Mouse (Mus musculus) heart, postnatal 25 days (tissue): ENCODE data around the gene Mgarp. TPM values are rescaled to one million over a fixed set of nuclear protein-coding genes. Genes with fewer than 3 reads are reported as not detected.
"Not testable (repeated sequence)": the region's sequence is repeated elsewhere in the genome, so short reads cannot be mapped to it uniquely, and the experiment has no call there.

ENCODE experiments used
- DNase-seq: peaks from one replicate; pipeline ENCODE4 v3.0.0; 2022; ENCODE audit warnings: low spot score
- intact Hi-C: fragments of 180-260 bp; cut with DNase I; formaldehyde crosslinking; loops from one replicate; pipeline ENCODE4 v1.15.1; 2025
- total RNA-seq, 2 experiments: library from RNA; stranded (reverse); gene quantifications; 2 replicates each; pipeline ENCODE4 v1.2.3; 2021

Mgarp gene
- total RNA-seq: under 1 TPM; 0.23 to 0.31 TPM

- intact Hi-C loops: loop anchor here (2.0 kb wide), 1 partner anchor 20 kb away; no protein-coding TSS in a partner anchor
- peak; percentile 36 for DNase-seq
Observed at GRCm38 (mm10) chr3:51396219-51397068, at the start of gene Mgarp. TSS of gene Mgarp (minus strand) at chr3:51396738.

DNA sequence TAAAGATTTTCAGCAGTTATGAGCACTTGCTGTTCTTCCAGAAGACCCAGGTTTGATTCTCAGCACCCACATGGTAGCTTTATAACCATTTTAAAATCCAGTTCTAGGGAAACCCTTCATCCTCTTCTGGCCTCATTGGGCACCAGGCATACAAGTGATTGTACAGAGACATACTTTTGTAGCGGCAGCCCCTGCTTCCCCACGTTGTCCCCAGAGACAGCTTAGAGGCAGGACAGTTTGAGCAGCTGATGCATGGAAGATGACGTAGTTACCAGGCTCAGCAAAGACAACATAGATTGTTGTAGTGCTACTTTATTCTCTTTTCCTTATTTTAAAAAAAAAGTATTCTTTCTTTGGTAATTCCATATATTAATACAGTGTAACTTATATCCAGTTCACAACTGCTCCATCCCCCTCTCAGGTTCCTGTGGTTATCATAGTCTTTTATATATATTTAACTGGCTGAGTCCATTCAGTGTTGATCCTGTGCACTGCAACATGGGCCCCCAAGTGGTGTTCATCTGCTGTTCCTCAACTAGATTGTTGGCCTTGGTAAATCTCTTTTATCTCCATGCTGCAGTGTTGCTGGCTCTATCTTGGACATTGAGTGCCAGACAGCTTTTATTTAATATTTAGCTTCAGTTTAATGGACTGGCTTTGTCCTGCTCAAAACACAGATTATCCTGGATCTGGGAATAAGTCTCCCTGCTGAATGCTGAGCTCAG is 38.5 kb upstream of the Mgarp start:
- DNase-seq: no peak
- intact Hi-C loops: no loop called here

DNA sequence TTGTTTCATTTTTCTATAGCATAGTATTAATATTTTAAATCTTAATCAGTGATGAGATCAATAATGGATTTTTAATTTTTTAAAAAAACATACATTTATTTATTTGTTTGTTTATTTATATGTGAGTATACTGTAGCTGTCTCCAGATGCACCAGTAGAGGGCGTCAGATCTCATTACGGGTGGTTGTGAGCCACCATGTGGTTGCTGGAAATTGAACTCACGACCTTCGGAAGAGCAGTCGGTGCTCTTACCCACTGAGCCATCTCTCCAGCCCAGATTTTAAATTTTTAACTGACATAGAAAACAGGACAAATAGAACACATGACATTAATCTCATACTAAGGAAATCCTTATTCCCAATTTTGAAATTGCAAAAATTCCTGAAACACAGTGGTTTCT is 37.8 kb upstream of the Mgarp start:
- intact Hi-C loops, DNase-seq: not testable (repeated sequence)

DNA sequence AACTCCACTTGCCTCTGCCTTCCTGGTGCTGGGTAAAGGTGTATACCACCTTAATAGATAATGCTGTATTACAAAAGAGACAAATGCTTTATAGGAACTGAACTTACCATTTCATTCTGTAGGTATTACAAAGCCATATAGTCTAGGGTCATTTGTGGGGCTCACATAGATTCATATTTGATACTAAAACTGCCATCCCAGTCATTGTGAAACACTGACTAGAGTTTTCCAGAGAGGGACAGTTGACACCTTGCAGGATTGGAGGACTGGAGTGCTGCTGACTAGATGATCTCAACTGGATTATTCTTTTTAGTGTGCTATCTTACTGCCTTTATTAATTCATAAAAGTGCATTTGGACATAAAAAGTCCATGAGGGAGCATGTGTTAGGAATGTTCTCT is 28.9 kb upstream of the Mgarp start:
- intact Hi-C loops: no loop called here
- DNase-seq: no peak

- intact Hi-C loops: no loop called here
- no peak for DNase-seq
Observed at GRCm38 (mm10) chr3:51421921-51422320, 25.4 kb upstream of the Mgarp start.

DNA sequence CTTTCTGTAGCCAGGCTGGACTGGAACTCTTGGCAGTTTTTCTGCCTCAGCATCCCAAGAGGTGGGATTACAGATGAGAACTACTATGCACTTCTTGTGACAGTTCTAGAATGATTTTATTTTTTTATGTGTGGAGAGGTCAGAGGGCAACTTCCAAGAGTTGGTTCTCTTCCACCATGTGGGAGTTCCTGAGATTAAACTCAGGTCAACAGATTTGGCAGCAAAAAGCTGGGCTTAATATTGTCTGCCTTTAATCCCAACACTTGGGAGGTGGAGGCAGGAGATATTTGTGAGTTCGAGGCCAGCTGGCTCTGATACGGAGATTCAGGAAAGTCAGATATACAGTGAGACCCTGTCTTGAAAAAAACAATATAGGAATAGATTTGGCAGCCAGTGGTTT is 21.4 kb upstream of the Mgarp start:
- no peak for DNase-seq
- intact Hi-C loops: no loop called here

- DNase-seq: no peak
- intact Hi-C loops: no loop called here
Observed at GRCm38 (mm10) chr3:51417485-51417884, 20.9 kb upstream of the Mgarp start.

DNA sequence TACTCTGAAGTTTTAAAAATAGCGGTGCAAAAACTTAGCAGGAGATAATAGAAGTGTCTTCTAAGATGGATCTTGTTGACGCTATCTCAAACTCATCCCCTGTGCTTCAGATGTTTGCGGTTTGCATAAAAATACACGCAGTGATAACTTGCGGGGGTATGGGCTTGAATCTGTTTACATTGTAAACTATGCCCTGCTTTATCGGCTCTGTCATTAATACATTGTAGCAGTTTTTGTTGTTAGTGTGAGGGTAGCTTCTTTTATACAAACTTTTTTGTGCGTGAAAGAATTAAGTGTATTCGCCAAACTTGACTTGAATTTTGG is 20.6 kb upstream of the Mgarp start:
- intact Hi-C loops: no loop called here
- DNase-seq: no peak

GRCm38 (mm10) chr3:51416364-51417134 is 20.0 kb upstream of the Mgarp start:
- intact Hi-C loops: no loop called here
- peak; percentile 35 for DNase-seq

DNA sequence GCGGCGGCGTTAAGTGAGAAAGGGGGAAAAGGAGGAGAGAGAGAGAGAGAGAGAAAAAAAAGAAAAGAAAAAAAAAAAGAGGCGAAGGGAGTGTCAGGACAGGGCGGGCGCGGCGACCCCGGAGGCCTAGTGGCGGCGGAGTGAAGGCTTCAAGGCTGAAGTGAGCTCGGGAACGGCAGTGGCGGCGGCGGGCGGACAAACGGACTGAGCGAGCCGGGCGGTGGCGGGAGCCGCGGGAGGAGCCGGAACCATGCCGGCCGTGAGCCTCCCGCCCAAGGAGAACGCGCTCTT is 19.5 kb upstream of the Mgarp start:
- intact Hi-C loops: no loop called here
- no peak for DNase-seq

DNA sequence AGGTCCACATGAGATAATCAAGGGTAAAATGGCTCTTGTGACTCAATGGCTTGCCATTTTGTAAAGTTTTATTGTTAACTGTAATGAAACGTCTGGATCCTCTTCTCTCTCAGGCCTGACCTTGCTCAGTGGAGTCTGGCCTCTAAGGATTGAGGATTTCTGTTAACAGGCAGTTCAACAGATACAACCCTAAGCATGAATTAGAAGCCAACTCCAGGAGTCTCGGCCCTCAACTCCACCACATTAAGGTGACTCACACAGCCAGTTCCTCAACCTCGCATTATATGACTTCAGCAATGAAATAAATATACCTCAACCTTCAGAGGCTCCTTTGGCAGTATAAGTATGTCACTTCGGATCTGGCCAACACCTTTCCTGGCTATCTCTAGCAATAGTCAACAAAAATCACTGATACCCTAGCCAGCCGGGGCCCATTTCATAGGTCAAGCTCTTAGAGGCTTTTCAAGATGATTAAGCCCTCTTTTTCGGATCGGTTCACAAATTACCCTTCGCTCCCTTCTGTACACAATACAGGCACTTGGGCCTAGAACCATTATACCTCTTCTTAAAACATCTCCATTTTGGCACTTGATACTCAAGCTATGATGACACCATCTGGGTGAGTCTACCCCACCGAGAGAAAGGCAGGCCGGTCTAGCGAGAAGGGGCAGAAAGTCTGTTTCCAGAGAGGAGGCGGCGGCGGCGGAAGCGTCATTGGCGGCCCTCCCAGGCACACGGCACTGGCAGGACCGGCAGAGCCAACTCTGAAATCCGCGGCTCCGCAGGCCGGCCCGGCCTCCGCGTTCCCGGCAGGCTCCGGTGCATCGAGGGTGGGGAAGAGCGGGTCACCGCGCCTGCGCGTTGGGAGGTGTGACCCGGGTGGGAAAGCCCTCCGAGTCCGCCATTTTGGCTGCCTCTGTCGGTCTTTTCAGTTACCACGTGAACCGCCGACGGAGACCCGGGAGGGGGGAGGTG is 18.8 kb upstream of the Mgarp start, which contains the start of gene Naa15:
Naa15 (plus strand) TSS at position 51 of the 975 bp plus-strand sequence.
- intact Hi-C loops: no loop called here
- DNase-seq: peak; percentile 93

GRCm38 (mm10) chr3:51413276-51413675 is 16.7 kb upstream of the Mgarp start:
- no peak for DNase-seq
- intact Hi-C loops: loop anchor here (5.0 kb wide), 1 partner anchor 36 kb away; no protein-coding TSS in a partner anchor

- DNase-seq: no peak
- intact Hi-C loops: loop anchor here (5.0 kb wide), 1 partner anchor 35 kb away; no protein-coding TSS in a partner anchor
Observed at GRCm38 (mm10) chr3:51412457-51412856, 15.9 kb upstream of the Mgarp start.

- DNase-seq: peak; percentile 88
- intact Hi-C loops: loop anchor here (5.0 kb wide), 1 partner anchor 41 kb away; no protein-coding TSS in a partner anchor
Observed at GRCm38 (mm10) chr3:51408561-51409183, 12.1 kb upstream of the Mgarp start, which contains the start of gene Ndufc1. TSS of gene Ndufc1 (minus strand) at chr3:51408988.

DNA sequence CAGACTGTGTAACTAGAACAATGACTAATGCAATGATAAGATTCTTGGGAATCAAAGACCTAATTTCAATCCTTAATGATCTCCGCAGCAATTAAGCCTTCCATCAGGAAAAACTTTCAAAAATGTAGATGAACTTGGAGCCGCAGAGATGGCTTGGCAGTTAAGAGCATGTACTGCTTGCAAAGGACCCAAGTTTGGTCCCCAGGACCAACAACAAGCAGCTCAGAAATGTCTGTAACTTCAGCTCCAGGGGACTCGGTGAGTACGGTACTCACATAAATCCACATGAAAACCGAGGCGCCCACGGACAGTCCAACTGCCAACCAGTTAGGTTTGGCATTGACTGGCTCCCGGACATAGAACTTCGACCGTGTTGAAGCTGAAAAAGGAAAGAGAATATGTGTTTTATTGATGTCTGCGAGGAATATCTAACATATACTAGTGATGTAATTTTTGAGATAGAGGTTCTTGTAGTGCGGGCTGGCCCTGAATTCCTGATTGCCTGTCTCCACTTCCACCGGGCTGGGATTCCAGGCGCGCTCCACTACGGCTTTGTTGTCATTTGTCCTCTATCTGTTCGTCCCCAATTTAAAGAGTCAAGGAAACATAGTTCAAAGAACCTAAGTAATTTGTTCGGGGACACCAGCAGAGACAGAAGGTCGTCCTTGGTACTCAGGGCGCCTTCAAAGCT is 11.5 kb upstream of the Mgarp start:
- intact Hi-C loops: loop anchor here (5.0 kb wide), 1 partner anchor 41 kb away; no protein-coding TSS in a partner anchor
- no peak for DNase-seq

DNA sequence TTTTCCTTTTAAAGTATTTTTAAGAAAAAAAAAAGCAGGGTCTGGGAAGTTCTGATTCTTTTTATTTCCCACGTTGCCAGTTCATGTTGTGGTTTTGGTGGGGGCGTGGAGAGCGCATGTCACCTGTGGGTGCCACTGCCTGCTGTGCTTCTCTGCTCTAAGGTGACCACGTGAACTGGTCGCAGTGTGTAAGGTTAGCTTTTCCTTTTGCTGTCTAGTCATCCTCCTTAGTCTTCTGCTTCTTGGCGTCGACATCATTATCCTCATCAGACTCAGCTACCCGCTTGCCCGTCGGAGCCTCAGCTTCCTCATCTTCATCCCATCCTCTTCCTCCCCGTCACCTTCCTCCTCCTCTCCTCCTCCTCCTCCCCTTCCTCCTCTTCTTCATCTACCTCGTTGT is 6.1 kb upstream of the Mgarp start:
- intact Hi-C loops: no loop called here

DNA sequence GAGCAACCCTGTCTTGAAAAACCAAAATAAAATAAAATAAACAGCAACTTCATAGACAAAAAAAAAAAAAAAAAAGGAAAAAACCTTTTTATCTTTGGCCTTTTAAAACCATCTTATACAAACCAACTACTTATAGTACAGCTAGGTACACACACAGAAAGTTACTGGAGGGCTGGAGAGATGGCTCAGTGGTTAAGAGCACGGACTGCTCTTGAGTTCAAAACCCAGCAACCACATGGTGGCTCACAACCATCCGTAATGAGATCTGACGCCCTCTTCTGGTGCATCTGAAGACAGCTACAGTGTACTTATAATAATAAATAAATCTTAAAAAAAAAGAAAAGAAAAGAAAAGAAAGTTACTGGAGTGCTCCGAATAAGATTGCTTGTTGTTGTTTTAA is 5.5 kb upstream of the Mgarp start:
- intact Hi-C loops, DNase-seq: not testable (repeated sequence)

More for the DNA sequence above, 6.1 kb upstream of the Mgarp start:
- DNase-seq: no peak

DNA sequence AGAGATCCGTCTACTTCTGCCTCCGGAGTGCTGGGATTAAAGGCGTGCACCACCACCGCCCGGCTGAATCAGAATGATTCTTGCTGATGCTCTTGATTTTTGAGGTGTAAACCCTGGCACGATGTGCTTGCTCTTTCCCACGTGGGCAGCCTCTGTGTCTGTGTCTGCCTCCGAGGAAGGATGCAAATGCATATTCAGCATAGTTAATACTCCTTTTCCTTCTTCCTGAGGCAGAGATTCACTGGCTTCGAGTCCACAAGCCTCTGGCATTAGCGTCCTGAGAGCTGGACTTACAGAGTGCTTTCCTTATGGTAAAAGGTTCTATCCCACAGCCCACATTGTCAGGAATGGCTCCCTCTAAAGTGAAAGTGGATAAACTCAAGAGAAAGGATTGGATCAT is 4.1 kb upstream of the Mgarp start:
- intact Hi-C loops: no loop called here
- DNase-seq: no peak
